Mouse (Mus musculus): ENCODE data around the gene Slc11a1. TPM values are rescaled to one million over a fixed set of nuclear protein-coding genes. Genes with fewer than 3 reads are reported as not detected.
"Not testable (repeated sequence)": the region's sequence is repeated elsewhere in the genome, so short reads cannot be mapped to it uniquely, and the experiment has no call there.

Gene Slc11a1
- polyA plus RNA-seq, 1 experiment from 2014 or later = 4.5 TPM

DNA sequence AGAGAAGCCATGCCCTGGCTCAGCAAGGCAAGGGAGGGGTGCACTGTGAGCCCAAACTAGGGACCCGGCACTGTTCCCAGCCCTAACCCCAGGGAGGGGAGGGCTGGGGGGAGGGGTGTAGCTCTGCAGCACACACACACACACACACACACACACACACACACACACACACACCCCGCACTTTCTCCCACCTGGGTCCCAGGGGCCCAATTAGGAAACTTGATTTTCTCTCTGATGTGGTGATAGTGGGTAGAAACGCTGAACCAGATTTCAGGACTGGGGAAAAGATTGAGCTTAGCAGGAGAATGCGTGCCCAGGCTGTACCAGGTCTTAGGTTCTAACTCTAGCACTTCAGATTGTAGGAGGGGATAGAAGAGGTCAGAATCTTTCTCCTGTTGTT is 36.4 kb upstream of the Slc11a1 start:
- 79% methylated on average over 4 of the region's 4 CpGs for WGBS

GRCm38 (mm10) chr1:74339917-74340316 is 35.1 kb upstream of the Slc11a1 start:
- no peak overlapping the region for H3K4me2 ChIP-seq
- 82% methylated on average over 9 of the region's 9 CpGs for WGBS
- no peak overlapping the region for H3K9ac ChIP-seq
- H3K4me1 ChIP-seq = no peaks in the 10 kb centered on the region
- no peak for ATAC-seq (ENCODE audit: borderline replicate concordance, extremely low read depth, low FRiP score, low TSS enrichment)
- no peaks in the 10 kb centered on the region for H3K36me3 ChIP-seq
- no peak overlapping the region for H3K27ac ChIP-seq
- no peaks in the 10 kb centered on the region for H3K9me3 ChIP-seq
- no peak overlapping the region for H3K4me3 ChIP-seq
- H3K27me3 ChIP-seq = no peaks in the 10 kb centered on the region

More for the DNA sequence above, 36.4 kb upstream of the Slc11a1 start:
- Histone ChIP-seq H3K36me3 (no peaks in the 10 kb centered on the region), H3K4me3 (no peak overlapping the region), H3K27ac (no peak overlapping the region), H3K4me1 (peaks cover 5% of the 10 kb centered on the region; the same call in 1 of the 2 replicates), H3K4me2 (no peak overlapping the region), H3K9me3 (no peaks in the 10 kb centered on the region), H3K9ac (no peak overlapping the region), H3K27me3 (no peaks in the 10 kb centered on the region)
- no peak for ATAC-seq (ENCODE audit: borderline replicate concordance, extremely low read depth, low FRiP score, low TSS enrichment)

- no peaks in the 10 kb centered on the region for H3K36me3 ChIP-seq
- H3K9ac ChIP-seq = no peak overlapping the region
- WGBS = 88% methylated on average over 6 of the region's 6 CpGs
- no peaks in the 10 kb centered on the region for H3K27me3 ChIP-seq
- H3K9me3 ChIP-seq = no peaks in the 10 kb centered on the region
- no peak overlapping the region for H3K27ac ChIP-seq
- no peak overlapping the region for H3K4me3 ChIP-seq
- no peak for ATAC-seq (ENCODE audit: borderline replicate concordance, extremely low read depth, low FRiP score, low TSS enrichment)
- no peak overlapping the region for H3K4me2 ChIP-seq
- no peaks in the 10 kb centered on the region for H3K4me1 ChIP-seq
Observed at GRCm38 (mm10) chr1:74340361-74340764, 34.6 kb upstream of the Slc11a1 start.

DNA sequence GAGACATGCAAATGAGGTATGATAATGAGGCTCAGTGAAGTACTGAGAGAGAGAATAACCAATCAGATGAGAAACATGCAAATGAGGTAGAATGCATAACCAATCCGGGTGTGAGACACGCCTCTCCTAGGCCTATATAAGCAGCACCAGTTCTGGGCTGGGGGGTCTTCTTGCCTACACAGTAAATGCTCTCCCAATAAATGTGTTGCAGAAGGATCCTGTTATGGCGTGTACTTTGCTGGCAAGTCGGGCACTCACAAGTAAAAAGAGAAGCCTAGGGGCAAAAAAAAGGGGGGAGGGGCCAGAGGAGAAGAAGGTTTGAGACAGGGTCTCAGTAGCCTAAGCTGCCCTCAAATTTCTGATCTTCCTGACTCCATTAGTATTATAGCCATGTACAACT is 34.0 kb upstream of the Slc11a1 start:
- not testable (repeated sequence) for H3K9me3 ChIP-seq; H3K36me3 ChIP-seq; H3K27me3 ChIP-seq; H3K4me1 ChIP-seq; ATAC-seq (ENCODE audit: borderline replicate concordance, extremely low read depth, low FRiP score, low TSS enrichment); H3K27ac ChIP-seq; H3K9ac ChIP-seq; H3K4me2 ChIP-seq; H3K4me3 ChIP-seq
- 88% methylated on average over 4 of the region's 4 CpGs for WGBS

DNA sequence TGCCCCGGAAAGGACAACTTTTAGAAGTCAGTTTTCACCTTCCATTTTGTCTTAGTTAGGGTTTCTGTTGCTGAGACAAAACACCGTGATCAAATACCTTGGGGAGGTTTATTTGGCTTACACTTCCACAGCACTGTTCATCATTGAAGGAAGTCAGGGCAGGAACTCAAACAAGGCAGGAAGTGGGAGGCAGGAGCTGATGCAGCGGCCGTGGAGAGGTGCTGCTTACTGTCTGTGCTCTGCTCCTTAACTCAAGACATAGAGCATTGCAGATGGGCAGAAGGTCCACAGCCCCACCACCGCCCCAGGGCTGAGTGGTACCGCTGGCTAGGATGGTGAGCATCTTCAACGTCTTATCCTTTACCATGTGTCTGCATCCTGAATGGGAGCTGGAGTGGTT is 33.1 kb upstream of the Slc11a1 start:
- H3K4me2 ChIP-seq = no peak overlapping the region
- H3K4me1 ChIP-seq = no peaks in the 10 kb centered on the region
- H3K36me3 ChIP-seq = no peaks in the 10 kb centered on the region
- no peak overlapping the region for H3K27ac ChIP-seq
- no peaks in the 10 kb centered on the region for H3K9me3 ChIP-seq
- no peak for ATAC-seq (ENCODE audit: borderline replicate concordance, extremely low read depth, low FRiP score, low TSS enrichment)
- H3K9ac ChIP-seq = no peak overlapping the region
- H3K4me3 ChIP-seq = no peak overlapping the region
- no peaks in the 10 kb centered on the region for H3K27me3 ChIP-seq
- 71% methylated on average over 7 of the region's 7 CpGs for WGBS

GRCm38 (mm10) chr1:74342308-74342707 is 32.7 kb upstream of the Slc11a1 start:
- Histone ChIP-seq H3K4me2 (no peak overlapping the region), H3K36me3 (no peaks in the 10 kb centered on the region), H3K9ac (no peak overlapping the region), H3K4me1 (no peaks in the 10 kb centered on the region), H3K9me3 (no peaks in the 10 kb centered on the region), H3K27ac (no peak overlapping the region), H3K4me3 (no peak overlapping the region), H3K27me3 (no peaks in the 10 kb centered on the region)
- no peak for ATAC-seq (ENCODE audit: borderline replicate concordance, extremely low read depth, low FRiP score, low TSS enrichment)
- 95% methylated on average over 1 of the region's 1 CpGs for WGBS

GRCm38 (mm10) chr1:74343161-74343560 is 31.8 kb upstream of the Slc11a1 start:
- Histone ChIP-seq H3K4me3 (no peak overlapping the region), H3K4me1 (no peaks in the 10 kb centered on the region), H3K27me3 (no peaks in the 10 kb centered on the region), H3K36me3 (no peaks in the 10 kb centered on the region), H3K27ac (no peak overlapping the region), H3K4me2 (no peak overlapping the region), H3K9me3 (no peaks in the 10 kb centered on the region), H3K9ac (no peak overlapping the region)
- WGBS = 74% methylated on average over 5 of the region's 5 CpGs
- no peak for ATAC-seq (ENCODE audit: borderline replicate concordance, extremely low read depth, low FRiP score, low TSS enrichment)

DNA sequence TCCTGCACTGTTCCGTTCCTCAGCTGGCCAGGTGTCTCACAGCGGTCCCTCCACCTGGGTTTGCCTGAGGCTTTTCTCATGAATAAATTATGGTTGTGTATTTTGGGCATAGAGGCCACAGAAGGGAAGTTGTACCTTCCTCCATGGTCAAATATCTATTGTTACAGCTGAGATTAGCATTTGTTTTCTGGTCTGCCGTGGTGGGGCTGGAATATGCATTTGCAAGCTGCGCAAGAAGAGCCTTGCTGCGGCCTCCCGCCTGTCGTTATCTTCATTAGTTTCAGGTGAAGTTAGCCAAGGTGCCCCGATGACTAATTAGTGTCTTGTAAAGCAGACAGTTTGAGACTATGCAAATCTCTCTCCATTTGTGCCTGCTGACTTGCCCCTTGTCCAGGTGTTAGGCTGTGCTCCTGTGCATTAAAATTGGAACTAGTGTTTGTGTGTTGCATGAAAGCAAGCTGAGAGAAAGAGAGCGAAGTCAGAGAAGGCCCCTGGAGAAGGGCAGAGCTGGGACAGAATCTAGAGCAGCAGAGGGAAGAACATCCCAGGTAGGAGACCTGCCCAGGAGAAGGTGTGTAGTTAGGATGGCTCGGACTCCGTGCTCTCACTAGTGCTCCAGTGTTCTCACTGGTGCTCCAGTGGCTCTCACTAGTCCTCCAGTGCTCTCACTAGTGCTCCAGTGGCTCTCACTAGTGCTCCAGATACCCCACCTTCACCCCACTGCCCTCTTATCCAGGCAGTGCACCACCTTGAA is 30.7 kb upstream of the Slc11a1 start:
- Histone ChIP-seq H3K36me3 (peaks cover 1% of the 10 kb centered on the region), H3K9me3 (no peaks in the 10 kb centered on the region), H3K9ac (no peak overlapping the region), H3K4me3 (no peak overlapping the region), H3K27ac (no peak overlapping the region), H3K27me3 (no peaks in the 10 kb centered on the region), H3K4me2 (no peak overlapping the region), H3K4me1 (no peaks in the 10 kb centered on the region)
- 82% methylated on average over 11 of the region's 11 CpGs for WGBS
- ATAC-seq (ENCODE audit: borderline replicate concordance, extremely low read depth, low FRiP score, low TSS enrichment) = no peak

DNA sequence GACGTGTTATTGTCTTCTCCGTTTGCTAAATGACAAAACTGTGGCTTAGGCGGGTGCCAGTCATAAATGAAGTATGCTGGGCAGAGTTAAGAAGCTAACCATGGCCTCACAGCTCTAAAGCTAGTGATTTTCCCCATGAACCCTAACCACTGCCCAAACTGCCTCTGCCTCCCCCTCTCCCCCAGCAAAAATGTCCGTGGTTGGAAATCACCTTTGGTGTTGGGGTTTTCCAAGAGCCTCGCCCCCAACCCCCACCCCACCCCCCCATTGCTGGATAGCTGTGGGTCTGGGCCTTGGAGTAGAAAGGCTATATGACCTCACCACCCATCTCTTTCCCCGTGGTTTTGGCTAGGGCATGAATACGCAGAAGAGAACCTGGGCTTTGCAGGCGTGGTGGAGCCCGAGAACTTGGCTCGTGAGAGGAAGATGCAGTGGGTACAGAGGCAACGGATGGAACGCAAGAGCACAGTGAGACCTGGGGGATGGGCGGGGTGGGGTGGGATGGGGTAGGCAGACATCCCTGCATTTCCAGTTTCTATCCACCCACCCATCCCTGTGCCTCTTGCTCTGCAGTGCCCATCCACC is 23.7 kb upstream of the Slc11a1 start:
- 93% methylated on average over 13 of the region's 13 CpGs for WGBS
- H3K9ac ChIP-seq = no peak overlapping the region

GRCm38 (mm10) chr1:74352532-74353096 is 22.4 kb upstream of the Slc11a1 start:
- no peak for ATAC-seq (ENCODE audit: borderline replicate concordance, extremely low read depth, low FRiP score, low TSS enrichment)
- no peak overlapping the region for H3K27ac ChIP-seq

More for the DNA sequence above, 23.7 kb upstream of the Slc11a1 start:
- Histone ChIP-seq H3K4me1 (no peaks in the 10 kb centered on the region), H3K9me3 (no peaks in the 10 kb centered on the region), H3K36me3 (peaks cover 15% of the 10 kb centered on the region), H3K4me2 (no peak overlapping the region), H3K27ac (no peak overlapping the region), H3K4me3 (no peak overlapping the region), H3K27me3 (no peaks in the 10 kb centered on the region)
- no peak for ATAC-seq (ENCODE audit: borderline replicate concordance, extremely low read depth, low FRiP score, low TSS enrichment)

DNA sequence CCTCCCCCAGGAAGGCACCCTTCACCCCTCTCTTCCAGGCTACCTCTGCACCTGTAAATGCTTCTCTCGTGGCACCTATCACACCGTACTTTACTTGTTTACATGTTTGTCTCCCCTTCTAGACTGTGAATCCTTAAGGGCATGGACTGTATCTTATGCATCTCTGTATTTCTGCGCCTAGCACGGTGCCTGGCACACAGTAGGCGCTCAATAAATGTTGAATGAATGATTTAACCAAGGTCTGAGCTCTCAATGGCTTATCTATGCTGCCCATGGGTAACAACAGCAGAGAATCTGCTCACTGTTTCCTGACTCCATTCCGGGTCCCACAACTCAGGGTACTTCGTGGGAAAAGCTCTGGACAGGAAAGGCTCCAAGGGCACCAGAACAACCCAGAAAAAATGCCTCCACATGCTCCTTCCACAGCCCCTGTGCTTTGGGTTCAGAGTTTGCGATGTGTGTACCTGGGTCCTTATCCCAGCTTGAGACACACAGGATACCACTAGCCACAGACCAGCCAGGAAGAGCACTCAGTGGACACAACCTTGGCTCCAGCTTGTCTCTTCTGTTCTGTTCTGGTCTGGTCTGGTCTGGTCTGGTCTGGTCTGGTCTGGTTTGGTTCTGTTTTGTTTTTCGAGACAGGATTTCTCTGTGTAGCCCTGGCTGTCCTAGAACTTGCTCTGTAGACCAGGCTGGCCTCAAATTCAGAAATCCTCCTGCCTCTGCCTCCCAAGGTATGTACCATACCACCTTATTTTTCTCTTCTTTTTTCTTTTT is 21.4 kb upstream of the Slc11a1 start:
- WGBS = 85% methylated on average over 9 of the region's 9 CpGs
- Histone ChIP-seq H3K27ac (no peak overlapping the region), H3K9me3 (no peaks in the 10 kb centered on the region), H3K4me2 (no peak overlapping the region), H3K4me1 (no peaks in the 10 kb centered on the region), H3K4me3 (no peak overlapping the region), H3K9ac (no peak overlapping the region), H3K27me3 (no peaks in the 10 kb centered on the region), H3K36me3 (peaks cover 15% of the 10 kb centered on the region)
- no peak for ATAC-seq (ENCODE audit: borderline replicate concordance, extremely low read depth, low FRiP score, low TSS enrichment)

More at GRCm38 (mm10) chr1:74352532-74353096, 22.4 kb upstream of the Slc11a1 start:
- H3K9me3 ChIP-seq = no peaks in the 10 kb centered on the region
- no peak overlapping the region for H3K9ac ChIP-seq
- WGBS = 77% methylated on average over 5 of the region's 5 CpGs
- H3K4me3 ChIP-seq = no peak overlapping the region
- no peaks in the 10 kb centered on the region for H3K4me1 ChIP-seq
- H3K36me3 ChIP-seq = peaks cover 15% of the 10 kb centered on the region
- no peak overlapping the region for H3K4me2 ChIP-seq
- no peaks in the 10 kb centered on the region for H3K27me3 ChIP-seq

- no peaks in the 10 kb centered on the region for H3K27me3 ChIP-seq
- no peak for ATAC-seq (ENCODE audit: borderline replicate concordance, extremely low read depth, low FRiP score, low TSS enrichment)
- H3K4me3 ChIP-seq = no peak overlapping the region
- H3K4me1 ChIP-seq = 0 out of 2 replicates have a peak, but pooled peaks cover 6% of the 10 kb centered on the region
- no peaks in the 10 kb centered on the region for H3K9me3 ChIP-seq
- H3K9ac ChIP-seq = no peak overlapping the region
- no peak overlapping the region for H3K27ac ChIP-seq
- H3K36me3 ChIP-seq = peaks cover 2% of the 10 kb centered on the region; the same call in 1 of the 2 replicates
- H3K4me2 ChIP-seq = no peak overlapping the region
Observed at GRCm38 (mm10) chr1:74357531-74357930, 17.5 kb upstream of the Slc11a1 start.

Measured in lung, embryonic 15.5 days (tissue).